Mouse (Mus musculus) intestine, embryonic 15.5 days (tissue): ENCODE data around the gene Gm49387. TPM values are rescaled to one million over a fixed set of nuclear protein-coding genes. Genes with fewer than 3 reads are reported as not detected.

Source experiments
- ATAC-seq: fragments of 200-750 bp; cut with Nextera tagmentation; 2 replicates; pipeline ENCODE4 v1.8.0; 2017; ENCODE audit warnings: moderate TSS enrichment, moderate library complexity
- H3K27ac ChIP-seq: fragments of 300-500 bp; sonication (generic); 2 replicates; pipeline ENCODE4 v1.5.1; 2015; ENCODE audit warnings: mild to moderate bottlenecking, inconsistent platforms
- H3K27me3 ChIP-seq: fragments of 300-500 bp; sonication (generic); replicated peaks from 2 replicates; pipeline ENCODE4 v1.6.1; 2015; ENCODE audit warnings: inconsistent platforms
- H3K36me3 ChIP-seq: fragments of 300-500 bp; sonication (generic); 2 replicates; pipeline ENCODE4 v1.6.1; 2015; ENCODE audit warnings: inconsistent platforms
- H3K4me1 ChIP-seq: fragments of 300-500 bp; sonication (generic); replicated peaks from 2 replicates; pipeline ENCODE4 v1.6.1; 2015; ENCODE audit warnings: inconsistent platforms
- H3K4me2 ChIP-seq: fragments of 300-500 bp; sonication (generic); replicated peaks from 2 replicates; pipeline ENCODE4 v1.6.1; 2015; ENCODE audit warnings: mild to moderate bottlenecking, inconsistent platforms
- H3K4me3 ChIP-seq: fragments of 300-500 bp; sonication (generic); replicated peaks from 2 replicates; pipeline ENCODE4 v1.5.1; 2015; ENCODE audit warnings: inconsistent platforms
- H3K9ac ChIP-seq: fragments of 300-500 bp; sonication (generic); 2 replicates; pipeline ENCODE4 v1.6.1; 2015; ENCODE audit warnings: inconsistent platforms
- H3K9me3 ChIP-seq: fragments of 300-500 bp; sonication (generic); 2 replicates; pipeline ENCODE4 v1.6.1; 2016; ENCODE audit warnings: inconsistent platforms
- WGBS: fragments of 180-500 bp; shearing (Covaris S2); methylation state at CpG from one replicate; pipeline ENCODE4 v1.1.7; 2015; 5-methylcytosine and 5-hydroxymethylcytosine counted together
- polyA plus RNA-seq: library from polyadenylated mRNA; unstranded; fragments of >200 nt; fragmentation: Nextera tagmentation; extraction: Ambion mirVana; gene quantifications from 2 replicates; pipeline ENCODE4 v1.2.1, GENCODE M21; 2015

The Gm49387 gene
- polyA plus RNA-seq, 1 experiment from 2014 or later: 1.3 TPM

GRCm38 (mm10) chr14:31557784-31558183 is 82.9 kb downstream of the Gm49387 start:
- ATAC-seq: no peak
- H3K4me3 ChIP-seq: no peak overlapping the region
- no peaks in the 10 kb centered on the region for H3K9me3 ChIP-seq
- WGBS: 74% methylated on average over 9 of the region's 9 CpGs
- H3K4me2 ChIP-seq: no peak overlapping the region
- H3K9ac ChIP-seq: no peak overlapping the region
- H3K4me1 ChIP-seq: peaks cover 10% of the 10 kb centered on the region
- H3K27me3 ChIP-seq: no peaks in the 10 kb centered on the region
- H3K27ac ChIP-seq: no peak overlapping the region
- no peaks in the 10 kb centered on the region for H3K36me3 ChIP-seq

DNA sequence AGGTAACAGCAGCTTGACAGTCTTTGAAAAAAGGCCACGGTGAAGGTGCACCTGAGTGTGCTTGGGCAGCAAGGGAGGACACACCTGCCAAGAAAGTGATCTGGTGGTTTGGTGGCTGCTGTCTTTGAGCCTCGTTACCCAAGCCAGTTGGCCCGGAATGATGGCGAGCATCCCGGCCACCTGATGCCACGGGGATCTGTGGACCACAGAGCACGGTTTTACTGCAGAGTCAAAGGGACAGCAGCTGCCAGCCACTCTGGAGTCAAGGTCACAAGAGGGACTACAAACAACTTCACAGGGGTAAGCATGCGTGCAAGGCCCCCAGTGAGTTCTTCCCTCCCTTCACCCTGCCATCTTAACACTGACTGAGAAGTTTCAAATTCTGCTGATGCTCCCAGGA is 83.4 kb downstream of the Gm49387 start:
- Histone ChIP-seq H3K4me2 (no peak overlapping the region), H3K27me3 (no peaks in the 10 kb centered on the region)
- 82% methylated on average over 8 of the region's 8 CpGs for whole genome bisulfite sequencing

DNA sequence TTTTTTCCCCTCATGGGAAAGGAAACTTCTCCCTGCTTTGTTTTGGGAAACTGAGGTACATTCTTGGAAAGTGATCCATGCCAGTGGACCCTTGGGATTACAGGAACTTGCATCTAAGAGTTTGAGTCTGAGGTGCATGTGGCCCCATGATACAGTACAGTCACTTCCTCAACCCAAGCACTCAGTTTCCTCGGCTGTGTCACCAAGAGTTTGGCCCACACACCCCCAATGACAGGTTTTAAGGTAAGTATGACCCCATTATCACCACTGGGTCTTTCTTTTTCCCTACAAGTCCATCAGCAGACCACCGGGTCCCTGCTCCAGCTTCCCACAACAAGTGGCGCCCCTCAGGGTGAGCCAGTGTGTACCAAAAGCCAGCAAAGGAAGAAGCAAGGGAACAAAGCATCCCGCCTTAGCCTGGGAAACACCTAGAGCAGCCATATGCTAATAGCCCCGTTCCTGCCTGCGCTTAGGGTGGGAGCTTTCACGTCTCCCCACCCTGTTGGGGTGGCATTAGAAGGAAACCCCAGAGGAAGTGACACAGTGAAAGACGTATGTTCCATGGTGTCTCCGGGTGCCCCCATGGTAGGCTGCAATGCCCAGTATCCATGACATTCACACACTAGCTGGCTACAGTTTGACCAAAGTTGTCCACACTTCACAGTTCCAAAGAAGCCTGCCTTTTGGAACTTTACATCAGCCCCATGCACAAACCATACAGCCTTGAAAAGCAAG is 84.0 kb downstream of the Gm49387 start:
- Histone ChIP-seq H3K36me3 (no peaks in the 10 kb centered on the region), H3K9ac (no peak overlapping the region), H3K9me3 (no peaks in the 10 kb centered on the region), H3K4me1 (peaks cover 10% of the 10 kb centered on the region), H3K4me3 (no peak overlapping the region), H3K4me2 (no peak overlapping the region), H3K27me3 (no peaks in the 10 kb centered on the region), H3K27ac (no peak overlapping the region)
- no peak for ATAC-seq
- WGBS: 86% methylated on average over 9 of the region's 9 CpGs

More for the DNA sequence above, 83.4 kb downstream of the Gm49387 start:
- ATAC-seq: no peak
- Histone ChIP-seq H3K36me3 (no peaks in the 10 kb centered on the region), H3K4me1 (peaks cover 10% of the 10 kb centered on the region), H3K9ac (no peak overlapping the region), H3K4me3 (no peak overlapping the region), H3K9me3 (no peaks in the 10 kb centered on the region), H3K27ac (no peak overlapping the region)

DNA sequence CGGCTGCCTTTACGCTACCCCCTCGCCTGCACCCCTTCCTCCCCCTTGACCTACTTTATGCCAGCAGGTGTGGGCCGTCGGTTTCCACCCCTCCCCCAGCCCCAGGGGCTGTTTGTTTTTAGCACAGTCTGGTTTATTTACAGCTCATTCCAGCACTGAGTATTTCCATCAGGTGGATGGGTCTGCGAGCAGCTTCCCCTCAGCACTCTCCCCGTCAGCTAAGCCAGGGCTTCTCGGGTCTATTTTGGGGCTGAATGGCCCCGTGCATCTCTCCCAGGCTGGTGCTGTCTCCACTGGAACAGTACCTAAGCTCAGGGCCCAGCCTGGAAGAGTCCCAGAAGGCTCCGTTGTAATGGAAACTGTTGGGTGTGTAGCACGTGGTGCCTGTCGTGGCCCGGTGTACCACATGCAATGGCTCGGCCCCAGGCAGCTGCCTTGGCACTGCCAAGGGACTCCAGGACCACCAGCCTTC is 84.7 kb downstream of the Gm49387 start:
- no peaks in the 10 kb centered on the region for H3K36me3 ChIP-seq
- no peak for ATAC-seq
- peaks cover 3% of the 10 kb centered on the region for H3K4me1 ChIP-seq
- H3K9me3 ChIP-seq: no peaks in the 10 kb centered on the region
- H3K27ac ChIP-seq: no peak overlapping the region
- H3K4me3 ChIP-seq: no peak overlapping the region
- no peaks in the 10 kb centered on the region for H3K27me3 ChIP-seq
- H3K4me2 ChIP-seq: no peak overlapping the region
- 56% methylated on average over 14 of the region's 14 CpGs for WGBS
- no peak overlapping the region for H3K9ac ChIP-seq

- Histone ChIP-seq H3K27ac (no peak overlapping the region), H3K9ac (no peak overlapping the region), H3K27me3 (no peaks in the 10 kb centered on the region), H3K4me2 (no peak overlapping the region), H3K9me3 (no peaks in the 10 kb centered on the region), H3K36me3 (no peaks in the 10 kb centered on the region), H3K4me3 (no peak overlapping the region), H3K4me1 (no peaks in the 10 kb centered on the region)
- 91% methylated on average over 7 of the region's 7 CpGs for WGBS
- ATAC-seq: no peak
Observed at GRCm38 (mm10) chr14:31555021-31555420, 85.7 kb downstream of the Gm49387 start.

GRCm38 (mm10) chr14:31543885-31544442 is 96.7 kb downstream of the Gm49387 start:
- Histone ChIP-seq H3K4me2 (no peak overlapping the region), H3K4me3 (no peak overlapping the region), H3K36me3 (no peaks in the 10 kb centered on the region), H3K9ac (no peak overlapping the region), H3K9me3 (no peaks in the 10 kb centered on the region), H3K27ac (no peak overlapping the region), H3K27me3 (no peaks in the 10 kb centered on the region), H3K4me1 (no peaks in the 10 kb centered on the region)
- ATAC-seq: no peak
- WGBS: 73% methylated on average over 11 of the region's 11 CpGs

DNA sequence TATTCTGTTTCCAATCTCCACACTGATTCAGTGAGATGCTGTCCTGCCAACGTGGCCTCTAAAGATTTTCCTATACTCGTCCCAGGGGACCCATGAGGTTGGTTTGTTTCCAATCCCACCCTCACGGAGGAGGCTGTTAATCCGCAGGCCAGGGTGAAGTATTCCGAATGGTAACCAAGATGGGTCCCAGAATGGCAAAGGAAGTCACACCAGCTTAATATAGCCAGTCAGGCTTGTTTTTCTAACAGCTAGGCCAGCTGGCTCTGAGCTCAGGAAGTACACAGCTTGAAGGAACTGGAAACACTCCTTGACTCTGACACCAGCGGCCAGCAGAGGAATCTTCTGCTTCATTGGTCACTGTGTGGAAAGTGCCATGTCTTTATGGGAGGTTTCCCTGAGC is 103.4 kb downstream of the Gm49387 start:
- no peak for ATAC-seq

GRCm38 (mm10) chr14:31532656-31533055 is 108.0 kb downstream of the Gm49387 start:
- H3K9me3 ChIP-seq: no peaks in the 10 kb centered on the region
- H3K4me2 ChIP-seq: no peak overlapping the region
- ATAC-seq: 0 out of 2 replicates have a peak, but pooled peaks have one; percentile 23
- H3K9ac ChIP-seq: no peak overlapping the region
- H3K27ac ChIP-seq: no peak overlapping the region
- WGBS: 65% methylated on average over 3 of the region's 3 CpGs
- no peaks in the 10 kb centered on the region for H3K4me1 ChIP-seq
- H3K27me3 ChIP-seq: no peaks in the 10 kb centered on the region
- no peaks in the 10 kb centered on the region for H3K36me3 ChIP-seq
- no peak overlapping the region for H3K4me3 ChIP-seq

More for the DNA sequence above, 103.4 kb downstream of the Gm49387 start:
- no peak overlapping the region for H3K4me3 ChIP-seq
- no peak overlapping the region for H3K27ac ChIP-seq
- H3K27me3 ChIP-seq: no peaks in the 10 kb centered on the region
- H3K4me2 ChIP-seq: no peak overlapping the region
- H3K9ac ChIP-seq: no peak overlapping the region
- H3K9me3 ChIP-seq: no peaks in the 10 kb centered on the region
- 76% methylated on average over 6 of the region's 6 CpGs for WGBS
- no peaks in the 10 kb centered on the region for H3K36me3 ChIP-seq
- H3K4me1 ChIP-seq: no peaks in the 10 kb centered on the region

DNA sequence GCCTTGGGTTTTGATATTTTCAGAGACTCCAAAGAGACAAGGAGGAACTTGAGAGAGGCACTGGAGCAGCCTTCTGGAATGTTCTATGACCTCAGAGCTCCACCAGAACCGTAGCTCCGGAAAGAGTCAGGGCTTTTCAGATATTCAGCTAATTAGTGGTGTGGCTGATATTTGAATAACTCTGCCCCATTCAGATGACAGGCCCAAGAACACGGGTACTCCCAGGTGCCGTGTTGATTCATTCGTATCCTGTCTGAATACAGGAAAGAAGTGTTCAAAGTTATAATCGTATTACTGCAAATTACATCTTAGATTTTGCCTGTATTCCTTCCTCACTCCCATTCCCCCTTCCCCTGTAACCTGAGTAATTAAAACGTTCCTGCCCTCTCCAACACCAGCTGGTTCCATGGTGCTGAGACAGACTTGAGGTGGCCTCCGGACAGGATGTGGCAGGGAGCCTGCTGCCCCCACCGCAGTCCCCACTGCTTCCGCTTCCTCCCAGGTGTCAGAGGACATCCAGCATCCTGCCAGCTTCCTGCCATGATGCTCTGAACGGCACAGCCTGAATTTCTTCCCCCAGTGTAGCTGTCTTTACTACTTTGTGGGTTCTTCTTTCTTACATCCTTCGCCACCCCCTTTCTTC is 109.1 kb downstream of the Gm49387 start:
- WGBS: 59% methylated on average over 12 of the region's 12 CpGs
- no peak overlapping the region for H3K4me3 ChIP-seq
- H3K27me3 ChIP-seq: no peaks in the 10 kb centered on the region
- H3K9ac ChIP-seq: no peak overlapping the region
- no peaks in the 10 kb centered on the region for H3K36me3 ChIP-seq
- no peak overlapping the region for H3K4me2 ChIP-seq
- ATAC-seq: no peak
- H3K4me1 ChIP-seq: no peaks in the 10 kb centered on the region
- peak overlapping the region; percentile 28; the same call in 1 of the 2 replicates for H3K27ac ChIP-seq
- H3K9me3 ChIP-seq: no peaks in the 10 kb centered on the region

DNA sequence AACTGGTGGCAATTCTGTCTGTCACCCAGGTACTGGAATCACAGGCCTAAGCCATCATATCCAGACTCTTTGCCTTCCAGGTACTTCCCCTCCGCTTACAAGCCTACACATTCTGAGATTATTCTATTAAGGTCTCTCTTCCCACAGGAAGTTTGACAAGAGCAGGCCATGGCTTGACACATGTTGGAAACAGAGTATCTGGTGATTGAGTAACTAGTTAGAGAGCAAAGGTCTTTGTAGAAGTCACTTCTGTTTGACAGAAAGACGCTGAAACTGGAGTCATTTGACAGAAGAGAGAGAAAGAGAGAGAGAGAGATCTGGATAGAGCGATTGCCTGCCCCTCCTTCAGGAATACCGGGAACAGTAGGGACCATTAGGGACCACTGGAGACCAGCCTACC is 109.8 kb downstream of the Gm49387 start:
- ATAC-seq: peak; percentile 69
- H3K36me3 ChIP-seq: no peaks in the 10 kb centered on the region
- 71% methylated on average over 4 of the region's 4 CpGs for WGBS
- H3K4me3 ChIP-seq: no peak overlapping the region
- no peak overlapping the region for H3K4me2 ChIP-seq
- no peak overlapping the region for H3K9ac ChIP-seq
- H3K4me1 ChIP-seq: no peaks in the 10 kb centered on the region
- H3K9me3 ChIP-seq: no peaks in the 10 kb centered on the region
- no peaks in the 10 kb centered on the region for H3K27me3 ChIP-seq
- peak overlapping the region; percentile 28; the same call in 1 of the 2 replicates for H3K27ac ChIP-seq

- WGBS: 68% methylated on average over 7 of the region's 7 CpGs
- no peak for ATAC-seq
- H3K27ac ChIP-seq: no peak overlapping the region
- H3K4me1 ChIP-seq: no peaks in the 10 kb centered on the region
- H3K4me2 ChIP-seq: no peak overlapping the region
- no peak overlapping the region for H3K9ac ChIP-seq
- no peaks in the 10 kb centered on the region for H3K9me3 ChIP-seq
- H3K4me3 ChIP-seq: no peak overlapping the region
- H3K36me3 ChIP-seq: no peaks in the 10 kb centered on the region
- H3K27me3 ChIP-seq: no peaks in the 10 kb centered on the region
Observed at GRCm38 (mm10) chr14:31525040-31525810, 115.5 kb downstream of the Gm49387 start.

GRCm38 (mm10) chr14:31521318-31521717 is 119.4 kb downstream of the Gm49387 start:
- 36% methylated on average over 2 of the region's 2 CpGs for WGBS
- Histone ChIP-seq H3K27ac (no peak overlapping the region), H3K36me3 (no peaks in the 10 kb centered on the region), H3K4me2 (no peak overlapping the region), H3K9ac (no peak overlapping the region), H3K4me3 (no peak overlapping the region), H3K4me1 (peaks cover 7% of the 10 kb centered on the region; the same call in 1 of the 2 replicates), H3K27me3 (no peaks in the 10 kb centered on the region), H3K9me3 (no peaks in the 10 kb centered on the region)
- no peak for ATAC-seq
